Comparison of ENCODE assay signal across 8 mouse cellular contexts in genomic region chr3:88449395-88450023, GRCm38 (mm10). TPM values are rescaled to one million over a fixed set of nuclear protein-coding genes. Genes with fewer than 3 reads are reported as not detected.
DNase-seq lines count a peak whose midpoint lies in the region; ATAC-seq and TF ChIP-seq lines count a peak whose summit lies in the region.

No protein-coding gene starts in this region.

- H3K4me3 ChIP-seq in lung, embryonic 15.5 days: peak overlapping the region; percentile 27
- H3K4me3 ChIP-seq in lung, postnatal 0 days (ENCODE audit: low read depth, low read length): no peak overlapping the region
- H3K4me3 ChIP-seq in heart, embryonic 14.5 days (ENCODE audit: control insufficient read depth in 1 of 2, insufficient read depth in 1 of 2, low read depth in 1 of 2, low read length in 2 of 2): peak overlapping the region; percentile 16 to 25; a peak in 1 of 4 replicates
- no peak overlapping the region for H3K4me3 ChIP-seq in liver, embryonic 12.5 days

- H3K36me3 ChIP-seq in lung, embryonic 15.5 days: no peaks in the 10 kb centered on the region
- H3K36me3 ChIP-seq in lung, postnatal 0 days (ENCODE audit: insufficient read depth, low read length): no peaks in the 10 kb centered on the region
- H3K36me3 ChIP-seq in heart, embryonic 14.5 days (ENCODE audit: control insufficient read depth, insufficient read depth, low read length): no peaks in the 10 kb centered on the region
- no peaks in the 10 kb centered on the region for H3K36me3 ChIP-seq in liver, embryonic 12.5 days

- H3K9me3 ChIP-seq in lung, embryonic 15.5 days: no peaks in the 10 kb centered on the region
- no peaks in the 10 kb centered on the region for H3K9me3 ChIP-seq in lung, postnatal 0 days (ENCODE audit: low read length)
- no peaks in the 10 kb centered on the region for H3K9me3 ChIP-seq in heart, embryonic 14.5 days (ENCODE audit: control insufficient read depth, low read length)
- no peaks in the 10 kb centered on the region for H3K9me3 ChIP-seq in liver, embryonic 12.5 days (replicated peaks)

- H3K4me2 ChIP-seq in lung, embryonic 15.5 days: peak overlapping the region; percentile 54
- H3K4me2 ChIP-seq in lung, postnatal 0 days (replicated peaks; ENCODE audit: low read depth, low read length): no peak overlapping the region
- H3K4me2 ChIP-seq in heart, embryonic 14.5 days (ENCODE audit: low read length): peak overlapping the region; percentile 51
- peak overlapping the region; percentile 10; the same call in 1 of the 2 replicates for H3K4me2 ChIP-seq in liver, embryonic 12.5 days

- H3K9ac ChIP-seq in lung, embryonic 15.5 days: 0 out of 2 replicates have a peak overlapping the region, but pooled peaks have one; percentile 4
- no peak overlapping the region for H3K9ac ChIP-seq in lung, postnatal 0 days (replicated peaks; ENCODE audit: low read depth)
- H3K9ac ChIP-seq in heart, embryonic 14.5 days (ENCODE audit: low read length): peak overlapping the region; percentile 55
- no peak overlapping the region for H3K9ac ChIP-seq in liver, embryonic 12.5 days

- peak; percentile 45; the same call in 1 of the 2 replicates for ATAC-seq in lung, embryonic 15.5 days (ENCODE audit: borderline replicate concordance, extremely low read depth, low FRiP score, low TSS enrichment)
- no peak for ATAC-seq in lung, postnatal 0 days
- ATAC-seq in heart, embryonic 14.5 days (ENCODE audit: insufficient number of reproducible peaks, insufficient read depth, low FRiP score, low read depth): no peak
- no peak for ATAC-seq in liver, embryonic 12.5 days
- no peak for ATAC-seq in monocyte, adult 5-6 weeks (replicated peaks; ENCODE audit: insufficient number of reproducible peaks, low FRiP score, low TSS enrichment, poor library complexity, severe bottlenecking)

- no peaks in the 10 kb centered on the region; the same call in 1 of the 2 replicates for H3K27me3 ChIP-seq in lung, embryonic 15.5 days
- H3K27me3 ChIP-seq in lung, postnatal 0 days (replicated peaks; ENCODE audit: insufficient read depth, low read length): no peaks in the 10 kb centered on the region
- H3K27me3 ChIP-seq in heart, embryonic 14.5 days (ENCODE audit: control insufficient read depth, insufficient read depth, low read length): peaks cover 22% of the 10 kb centered on the region
- peaks cover 88% of the 10 kb centered on the region for H3K27me3 ChIP-seq in liver, embryonic 12.5 days (replicated peaks)

- DNase-seq in lung, postnatal 0 days (ENCODE audit: low spot score): no peak
- DNase-seq in cerebellum, postnatal 36 days: peak; percentile 66 to 67
- DNase-seq in thymus, postnatal 4 days: no peak
- no peak for DNase-seq in left cerebral cortex, adult 18-20 months (ENCODE audit: low spot score in 2 of 2)

- H3K27ac ChIP-seq in lung, embryonic 15.5 days: no peak overlapping the region
- no peak overlapping the region for H3K27ac ChIP-seq in lung, postnatal 0 days (ENCODE audit: low read length)
- no peak overlapping the region for H3K27ac ChIP-seq in heart, embryonic 14.5 days (replicated peaks in 1 of 2; ENCODE audit: control insufficient read depth in 1 of 2, insufficient read depth in 1 of 2, low read depth in 2 of 2, low read length in 2 of 2)
- H3K27ac ChIP-seq in liver, embryonic 12.5 days: no peak overlapping the region

- TF ChIP-seq EP300 in lung, postnatal 0 days (IDR thresholded peaks at IDR 0.05): no peak

- peaks cover 8% of the 10 kb centered on the region; the same call in 1 of the 2 replicates for H3K4me1 ChIP-seq in lung, embryonic 15.5 days
- H3K4me1 ChIP-seq in lung, postnatal 0 days (ENCODE audit: insufficient read depth, low read depth, low read length): no peaks in the 10 kb centered on the region
- H3K4me1 ChIP-seq in heart, embryonic 14.5 days (ENCODE audit: control insufficient read depth in 2 of 2, insufficient read depth in 2 of 2, low read length in 2 of 2): peaks cover 2 to 8% of the 10 kb centered on the region in 2 experiments; a peak in 2 of 4 replicates
- H3K4me1 ChIP-seq in liver, embryonic 12.5 days: peaks cover 36% of the 10 kb centered on the region

- TF ChIP-seq CTCF in lung, postnatal 0 days (IDR thresholded peaks at IDR 0.05): no peak

- WGBS in lung, embryonic 15.5 days: 7% methylated on average over 21 of the region's 21 CpGs
- 16% methylated on average over 21 of the region's 21 CpGs for WGBS in lung, postnatal 0 days
- WGBS in heart, embryonic 14.5 days: 8% methylated on average over 21 of the region's 21 CpGs
- 17% methylated on average over 21 of the region's 21 CpGs for WGBS in liver, embryonic 12.5 days (ENCODE audit: insufficient replicate concordance)

RNA-seq across cellular contexts. Expression of gene Sema4a, which starts 11.5 kb away (rescaled TPM):
- 4.5 and 5.3 TPM in 2 replicates for polyA plus RNA-seq in lung, embryonic 15.5 days (2015; fragmentation: Nextera tagmentation; extraction: Ambion mirVana)
- 9.0 and 9.2 TPM in 2 replicates for polyA plus RNA-seq in lung, postnatal 0 days (2015; fragmentation: Nextera tagmentation; extraction: Ambion mirVana)
- polyA plus RNA-seq in heart, embryonic 14.5 days (2014; fragmentation: Nextera tagmentation; extraction: Ambion mirVana): 0.94 and 1.4 TPM in 2 replicates
- 14.4 and 17.6 TPM in 2 replicates for polyA plus RNA-seq in liver, embryonic 12.5 days (2016; fragmentation: Nextera tagmentation; extraction: Ambion mirVana)
- total RNA-seq in monocyte, adult 5-6 weeks (2017): 41.3 to 161 TPM (median 62.1 TPM) in 3 replicates
- 10 to 100 TPM; 70.4 to 76.5 TPM for total RNA-seq in left cerebral cortex, adult 18-20 months (2021)

RNA-seq across cellular contexts. Expression of gene Slc25a44, which starts 24.6 kb away (rescaled TPM):
- 13.9 and 14.8 TPM in 2 replicates for polyA plus RNA-seq in lung, embryonic 15.5 days (2015; fragmentation: Nextera tagmentation; extraction: Ambion mirVana)
- polyA plus RNA-seq in lung, postnatal 0 days (2015; fragmentation: Nextera tagmentation; extraction: Ambion mirVana): 9.3 and 11.3 TPM in 2 replicates
- 12.3 and 14.3 TPM in 2 replicates for polyA plus RNA-seq in heart, embryonic 14.5 days (2014; fragmentation: Nextera tagmentation; extraction: Ambion mirVana)
- 14.0 and 14.9 TPM in 2 replicates for polyA plus RNA-seq in liver, embryonic 12.5 days (2016; fragmentation: Nextera tagmentation; extraction: Ambion mirVana)
- 11.4 to 19.2 TPM (median 15.5 TPM) in 3 replicates for total RNA-seq in monocyte, adult 5-6 weeks (2017)
- 10 to 100 TPM; 77.0 to 78.9 TPM for total RNA-seq in left cerebral cortex, adult 18-20 months (2021)

RNA-seq across cellular contexts. Expression of gene Pmf1, which starts 39.4 kb away (rescaled TPM):
- 158 and 164 TPM in 2 replicates for polyA plus RNA-seq in lung, embryonic 15.5 days (2015; fragmentation: Nextera tagmentation; extraction: Ambion mirVana)
- 27.9 and 30.6 TPM in 2 replicates for polyA plus RNA-seq in lung, postnatal 0 days (2015; fragmentation: Nextera tagmentation; extraction: Ambion mirVana)
- 94.3 and 95.5 TPM in 2 replicates for polyA plus RNA-seq in heart, embryonic 14.5 days (2014; fragmentation: Nextera tagmentation; extraction: Ambion mirVana)
- polyA plus RNA-seq in liver, embryonic 12.5 days (2016; fragmentation: Nextera tagmentation; extraction: Ambion mirVana): 104 and 115 TPM in 2 replicates
- 14.2 to 29.8 TPM (median 14.4 TPM) in 3 replicates for total RNA-seq in monocyte, adult 5-6 weeks (2017)
- 1 to 10 TPM; 5.2 to 6.2 TPM for total RNA-seq in left cerebral cortex, adult 18-20 months (2021)

Comparison
In these comparisons a context has a peak if more than half of its experiments do, and no peak if none do; other contexts are left out.
1. H3K4me3 ChIP-seq: peak in lung, embryonic 15.5 days (single experiment) and heart, embryonic 14.5 days (2 of 2); none in lung, postnatal 0 days (single experiment) and liver, embryonic 12.5 days (single experiment).
2. H3K9ac ChIP-seq: peak in lung, embryonic 15.5 days (single experiment) and heart, embryonic 14.5 days (single experiment); none in lung, postnatal 0 days (single experiment) and liver, embryonic 12.5 days (single experiment).
3. DNase-seq: peak in cerebellum, postnatal 36 days (2 of 2); none in lung, postnatal 0 days (single experiment), thymus, postnatal 4 days (single experiment) and left cerebral cortex, adult 18-20 months (0 of 2).